Mouse (Mus musculus) brown adipose tissue, adult 24 weeks (tissue): Measurements from ENCODE around the gene 4930402F06Rik. TPM values are rescaled to one million over a fixed set of nuclear protein-coding genes. Genes with fewer than 3 reads are reported as not detected.

ENCODE experiments used
- H3K27ac ChIP-seq: fragments of 200-500 bp; replicated peaks from 2 replicates; pipeline ENCODE4 v1.5.1; 2012; ENCODE audit warnings: low read depth, mild to moderate bottlenecking, low read length
- H3K4me1 ChIP-seq: fragments of 200-500 bp; 2 replicates; pipeline ENCODE4 v1.6.1; 2012; ENCODE audit warnings: low read length, mixed read lengths; ENCODE audit not compliant: control insufficient read depth, insufficient read depth, insufficient read length
- H3K4me3 ChIP-seq: fragments of 200-500 bp; 2 replicates; pipeline ENCODE4 v1.5.1; 2012; ENCODE audit warnings: low read depth, mild to moderate bottlenecking, low read length, moderate library complexity; ENCODE audit not compliant: insufficient read depth
- polyA plus RNA-seq: library from polyadenylated mRNA; stranded (reverse); fragments of >200 nt; gene quantifications from 2 replicates; pipeline ENCODE4 v1.2.4, GENCODE M21; 2012; ENCODE audit not compliant: missing spikeins, insufficient read depth, insufficient read length

Gene 4930402F06Rik
- not detected in 2 replicates for polyA plus RNA-seq

DNA sequence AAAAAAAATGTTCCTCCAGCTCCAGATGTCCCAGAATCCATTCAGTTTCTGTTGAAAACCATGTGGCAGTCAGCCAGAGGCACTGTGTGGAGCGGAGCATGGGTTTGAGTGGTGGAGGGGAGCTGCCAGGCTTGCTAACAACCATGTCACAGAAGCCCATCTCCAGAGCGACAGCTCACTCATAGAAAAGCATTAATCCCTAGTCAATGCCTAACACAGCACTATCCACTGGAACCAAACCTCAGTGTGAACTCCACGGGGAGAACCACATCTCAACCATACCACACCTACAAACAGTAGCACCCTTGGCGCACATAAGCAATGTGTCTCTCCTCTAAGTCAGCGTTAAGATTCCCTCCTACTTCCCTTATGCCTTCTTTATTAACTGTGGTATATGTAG, at the start of gene 4930402F06Rik:
4930402F06Rik (minus strand) TSS at position 80 of the 400 bp plus-strand sequence.
- no peak within 1 kb of the TSS for H3K4me3 ChIP-seq
- H3K4me1 ChIP-seq, result no peaks in the 10 kb centered on the region
- no peak within 1 kb of the TSS for H3K27ac ChIP-seq

- H3K4me3 ChIP-seq, result no peak overlapping the region
- peaks cover 77% of the 10 kb centered on the region for H3K4me1 ChIP-seq
- H3K27ac ChIP-seq, result peak overlapping the region; percentile 79
These were observed 49.3 kb upstream of the 4930402F06Rik start for GRCm38 (mm10) chr2:35446300-35446699.

GRCm38 (mm10) chr2:35445610-35446009, 48.6 kb upstream of the 4930402F06Rik start:
- Histone ChIP-seq H3K4me1 (peaks cover 75% of the 10 kb centered on the region), H3K27ac (peak overlapping the region; percentile 79), H3K4me3 (no peak overlapping the region)

DNA sequence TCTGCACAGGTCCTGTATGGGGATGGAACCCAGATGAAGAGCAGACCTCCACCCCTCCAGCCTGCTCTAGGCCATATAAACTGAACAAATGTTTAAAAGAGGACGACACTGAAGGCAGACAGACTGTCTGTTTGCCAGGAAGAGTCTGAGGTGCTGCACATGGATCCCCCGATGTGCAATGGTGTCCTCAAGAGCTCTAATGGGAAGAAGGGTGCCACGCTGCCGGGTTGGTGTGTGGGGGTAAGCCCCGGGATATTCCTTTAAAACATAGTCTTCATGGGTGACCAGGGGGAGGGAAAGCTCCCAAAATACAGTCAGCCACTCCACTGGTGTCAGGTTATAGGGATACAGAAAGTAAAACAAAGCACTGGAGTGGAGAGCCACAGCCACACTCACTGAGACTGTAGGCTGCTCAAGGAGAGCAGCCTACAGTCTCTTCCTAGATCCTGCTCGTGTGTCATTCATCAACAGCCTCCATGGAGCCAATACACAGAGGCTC, 47.8 kb upstream of the 4930402F06Rik start:
- H3K27ac ChIP-seq, result peak overlapping the region; percentile 35
- H3K4me3 ChIP-seq, result no peak overlapping the region
- H3K4me1 ChIP-seq, result peaks cover 73% of the 10 kb centered on the region

GRCm38 (mm10) chr2:35443981-35444763, 47.2 kb upstream of the 4930402F06Rik start:
- Histone ChIP-seq H3K27ac (peak overlapping the region; percentile 35), H3K4me3 (no peak overlapping the region), H3K4me1 (peaks cover 67% of the 10 kb centered on the region)

DNA sequence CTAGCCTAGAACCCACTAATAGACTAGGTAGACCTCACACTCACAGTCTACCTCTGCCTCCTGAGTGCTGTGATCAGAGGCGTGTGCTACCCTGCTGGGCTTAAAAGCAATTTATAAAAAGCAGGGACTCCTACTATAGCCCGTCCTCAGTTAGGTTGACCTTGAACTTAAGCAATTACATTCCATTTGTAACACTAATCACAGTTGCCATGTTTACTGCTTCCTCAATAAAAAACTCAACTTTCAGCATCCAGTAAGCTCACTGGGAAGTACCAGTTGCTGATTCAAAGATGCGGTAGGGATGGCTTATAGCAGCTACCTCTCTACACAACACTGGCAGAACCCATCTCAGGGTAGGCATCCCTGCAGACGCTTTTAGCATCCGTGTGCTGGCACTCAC, 46.4 kb upstream of the 4930402F06Rik start:
- Histone ChIP-seq H3K4me3 (no peak overlapping the region), H3K27ac (no peak overlapping the region), H3K4me1 (peaks cover 59% of the 10 kb centered on the region)

GRCm38 (mm10) chr2:35442079-35442478, 45.1 kb upstream of the 4930402F06Rik start:
- no peak overlapping the region for H3K4me3 ChIP-seq
- no peak overlapping the region for H3K27ac ChIP-seq
- H3K4me1 ChIP-seq, result peaks cover 53% of the 10 kb centered on the region

DNA sequence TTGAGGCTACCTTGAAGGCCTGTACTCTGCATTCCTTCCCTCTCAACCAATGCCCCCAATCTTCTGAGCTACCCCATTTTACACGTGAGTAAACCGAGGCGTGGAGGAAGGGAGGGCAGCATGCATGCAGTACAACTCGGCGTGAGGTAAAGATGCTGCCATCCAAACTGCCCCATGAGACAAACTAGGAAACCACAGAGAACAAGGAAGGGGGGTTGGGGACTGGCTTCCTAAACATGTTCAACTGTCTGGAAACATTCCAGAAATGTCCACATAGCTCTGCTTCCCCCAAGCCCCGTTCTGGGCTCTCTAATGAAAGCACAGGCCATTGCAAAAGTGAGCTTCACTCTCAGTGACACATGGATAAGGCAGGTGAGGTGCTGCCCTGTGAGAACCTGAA, 44.4 kb upstream of the 4930402F06Rik start:
- peaks cover 48% of the 10 kb centered on the region for H3K4me1 ChIP-seq

GRCm38 (mm10) chr2:35440480-35440879, 43.5 kb upstream of the 4930402F06Rik start:
- H3K4me3 ChIP-seq, result no peak overlapping the region
- no peak overlapping the region for H3K27ac ChIP-seq
- H3K4me1 ChIP-seq, result peaks cover 39% of the 10 kb centered on the region

More for the DNA sequence above, 44.4 kb upstream of the 4930402F06Rik start:
- H3K27ac ChIP-seq, result no peak overlapping the region
- no peak overlapping the region for H3K4me3 ChIP-seq

GRCm38 (mm10) chr2:35437796-35438195, 40.8 kb upstream of the 4930402F06Rik start:
- Histone ChIP-seq H3K27ac (no peak overlapping the region), H3K4me1 (peaks cover 32% of the 10 kb centered on the region), H3K4me3 (no peak overlapping the region)

GRCm38 (mm10) chr2:35434576-35435123, 37.7 kb upstream of the 4930402F06Rik start:
- Histone ChIP-seq H3K4me3 (no peak overlapping the region), H3K27ac (peak overlapping the region; percentile 79), H3K4me1 (peaks cover 16% of the 10 kb centered on the region; the same call in 1 of the 2 replicates)

GRCm38 (mm10) chr2:35433428-35433827, 36.5 kb upstream of the 4930402F06Rik start:
- Histone ChIP-seq H3K4me1 (peaks cover 26% of the 10 kb centered on the region; the same call in 1 of the 2 replicates), H3K4me3 (peak overlapping the region; percentile 66), H3K27ac (peak overlapping the region; percentile 93)

- H3K4me3 ChIP-seq, result peak overlapping the region; percentile 66
- H3K4me1 ChIP-seq, result peaks cover 30% of the 10 kb centered on the region
- peak overlapping the region; percentile 93 for H3K27ac ChIP-seq
These were observed 35.5 kb upstream of the 4930402F06Rik start for GRCm38 (mm10) chr2:35432472-35432871.

DNA sequence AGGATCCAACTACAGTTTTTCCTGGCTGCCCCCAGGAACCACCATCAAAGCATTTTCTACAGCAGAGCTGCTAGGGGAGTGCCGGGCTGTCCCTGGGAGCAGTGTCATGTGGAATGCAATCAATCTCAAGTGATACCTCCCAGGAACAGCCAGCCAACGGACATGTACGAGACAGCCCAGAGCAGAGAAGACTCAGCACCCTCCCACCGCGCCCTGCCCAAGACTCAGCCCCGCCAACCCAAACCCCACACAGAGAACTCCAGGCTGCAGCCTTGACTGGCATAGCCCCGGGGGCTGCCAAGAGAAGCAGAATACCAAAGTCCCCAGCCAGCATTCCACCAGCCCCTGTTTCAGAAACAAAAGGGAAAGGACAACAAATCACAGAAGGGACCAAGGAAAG, 35.0 kb upstream of the 4930402F06Rik start:
- peak overlapping the region; percentile 93 for H3K27ac ChIP-seq
- peak overlapping the region; percentile 66 for H3K4me3 ChIP-seq
- peaks cover 32% of the 10 kb centered on the region for H3K4me1 ChIP-seq

GRCm38 (mm10) chr2:35430806-35431205, 33.8 kb upstream of the 4930402F06Rik start:
- peaks cover 37% of the 10 kb centered on the region for H3K4me1 ChIP-seq
- H3K4me3 ChIP-seq, result peak overlapping the region; percentile 66
- H3K27ac ChIP-seq, result peak overlapping the region; percentile 93
